Mouse (Mus musculus): ENCODE data around the gene Dusp15. TPM values are rescaled to one million over a fixed set of nuclear protein-coding genes. Genes with fewer than 3 reads are reported as not detected.
A peak's percentile ranks its signal among the peaks of the same experiment; 100 is the strongest.

Dusp15 gene
- polyA plus RNA-seq, 1 experiment from 2014 or later: 13.5 TPM

GRCm38 (mm10) chr2:152928219-152928987 is 23.1 kb downstream of the Dusp15 start:
- H3K9ac ChIP-seq: no peak overlapping the region

GRCm38 (mm10) chr2:152927371-152927770 is 24.1 kb downstream of the Dusp15 start:
- Histone ChIP-seq H3K27ac (replicated peaks) (no peak overlapping the region), H3K4me2 (no peak overlapping the region), H3K36me3 (no peaks in the 10 kb centered on the region), H3K4me1 (replicated peaks) (no peaks in the 10 kb centered on the region), H3K9me3 (no peaks in the 10 kb centered on the region), H3K4me3 (no peak overlapping the region), H3K9ac (no peak overlapping the region), H3K27me3 (no peaks in the 10 kb centered on the region)
- ATAC-seq (ENCODE audit: low FRiP score, low read depth): no peak
- WGBS: 78% methylated on average over 5 of the region's 5 CpGs

More at GRCm38 (mm10) chr2:152928219-152928987, 23.1 kb downstream of the Dusp15 start:
- no peaks in the 10 kb centered on the region for H3K4me1 ChIP-seq (replicated peaks)
- H3K4me3 ChIP-seq: no peak overlapping the region
- H3K4me2 ChIP-seq: no peak overlapping the region
- H3K9me3 ChIP-seq: no peaks in the 10 kb centered on the region
- H3K27me3 ChIP-seq: no peaks in the 10 kb centered on the region
- 56% methylated on average over 14 of the region's 14 CpGs for WGBS
- no peak overlapping the region for H3K27ac ChIP-seq (replicated peaks)
- ATAC-seq (ENCODE audit: low FRiP score, low read depth): no peak
- H3K36me3 ChIP-seq: no peaks in the 10 kb centered on the region

DNA sequence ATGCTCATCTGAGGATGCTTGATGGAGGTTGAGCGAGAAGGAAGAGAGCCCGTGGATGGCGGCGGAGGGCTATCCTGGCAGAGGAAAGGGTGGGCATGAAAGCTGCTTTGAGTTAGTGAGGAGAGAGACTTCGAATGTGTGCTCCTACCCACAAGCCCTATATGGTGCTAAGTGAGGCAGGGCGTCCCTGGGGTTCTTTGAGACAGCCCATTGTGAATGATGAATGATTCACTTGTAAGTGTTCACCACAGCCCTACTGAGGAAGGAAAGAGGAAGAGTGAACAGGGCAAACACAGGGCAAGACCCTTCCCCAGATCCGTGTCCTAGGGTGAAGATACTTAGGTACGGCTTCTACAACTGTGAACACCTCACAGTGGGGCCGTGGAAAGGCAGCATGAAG is 24.6 kb downstream of the Dusp15 start:
- Histone ChIP-seq H3K9me3 (no peaks in the 10 kb centered on the region), H3K4me2 (no peak overlapping the region), H3K36me3 (no peaks in the 10 kb centered on the region), H3K9ac (no peak overlapping the region), H3K27ac (replicated peaks) (no peak overlapping the region), H3K27me3 (no peaks in the 10 kb centered on the region), H3K4me3 (no peak overlapping the region), H3K4me1 (replicated peaks) (no peaks in the 10 kb centered on the region)
- no peak for ATAC-seq (ENCODE audit: low FRiP score, low read depth)
- 73% methylated on average over 9 of the region's 9 CpGs for WGBS

- no peak overlapping the region for H3K27ac ChIP-seq (replicated peaks)
- ATAC-seq (ENCODE audit: low FRiP score, low read depth): no peak
- 78% methylated on average over 11 of the region's 11 CpGs for WGBS
Measured at GRCm38 (mm10) chr2:152925189-152925872, 26.2 kb downstream of the Dusp15 start.

DNA sequence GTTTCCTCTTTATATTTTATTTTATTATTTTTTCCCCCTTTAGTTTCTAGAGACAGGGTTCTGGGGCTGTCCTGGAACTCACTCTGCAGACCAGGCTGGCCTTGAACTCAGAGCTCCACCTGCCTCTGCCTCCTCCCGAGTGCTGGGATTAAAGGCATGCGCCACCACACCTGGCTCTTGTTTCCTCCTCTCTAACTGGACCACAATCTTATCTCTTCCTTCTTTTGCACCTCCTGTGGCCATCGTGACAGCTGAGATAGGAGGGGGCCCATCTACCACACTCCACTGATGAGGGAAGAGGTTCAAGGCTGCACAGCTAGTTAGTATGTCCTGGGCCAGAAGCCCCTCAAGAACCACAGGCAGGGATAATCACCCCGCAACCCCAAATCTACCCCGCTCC is 27.0 kb downstream of the Dusp15 start:
- H3K27ac ChIP-seq (replicated peaks): no peak overlapping the region
- no peaks in the 10 kb centered on the region for H3K4me1 ChIP-seq (replicated peaks)
- no peak overlapping the region for H3K4me2 ChIP-seq
- no peak overlapping the region for H3K4me3 ChIP-seq
- no peaks in the 10 kb centered on the region for H3K9me3 ChIP-seq
- H3K27me3 ChIP-seq: no peaks in the 10 kb centered on the region
- no peak for ATAC-seq (ENCODE audit: low FRiP score, low read depth)
- no peaks in the 10 kb centered on the region for H3K36me3 ChIP-seq
- 89% methylated on average over 5 of the region's 5 CpGs for WGBS
- no peak overlapping the region for H3K9ac ChIP-seq

More at GRCm38 (mm10) chr2:152925189-152925872, 26.2 kb downstream of the Dusp15 start:
- H3K4me1 ChIP-seq (replicated peaks): no peaks in the 10 kb centered on the region
- no peaks in the 10 kb centered on the region for H3K36me3 ChIP-seq
- H3K27me3 ChIP-seq: no peaks in the 10 kb centered on the region
- H3K9ac ChIP-seq: no peak overlapping the region
- H3K4me2 ChIP-seq: no peak overlapping the region
- no peaks in the 10 kb centered on the region for H3K9me3 ChIP-seq
- H3K4me3 ChIP-seq: no peak overlapping the region

DNA sequence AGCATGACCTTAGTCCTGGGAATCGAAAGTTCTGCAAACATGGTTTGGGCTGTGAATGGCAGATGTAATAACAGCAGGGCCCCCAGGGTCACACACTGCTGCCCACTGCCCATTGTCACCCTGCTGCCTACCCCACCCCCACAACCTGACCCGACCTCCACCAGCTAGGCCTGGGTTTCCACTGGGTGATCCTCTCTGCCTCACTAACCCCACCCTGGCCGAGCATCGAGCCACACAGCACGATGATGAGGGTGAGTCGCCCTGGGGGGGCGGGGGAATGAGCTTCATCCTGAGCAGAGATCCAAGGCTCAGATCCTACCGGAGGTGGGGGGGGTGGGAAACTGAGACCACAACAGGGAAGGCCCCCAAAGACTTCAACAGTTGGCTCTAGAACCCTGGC is 27.4 kb downstream of the Dusp15 start:
- H3K27ac ChIP-seq (replicated peaks): no peak overlapping the region
- ATAC-seq (ENCODE audit: low FRiP score, low read depth): no peak
- no peak overlapping the region for H3K4me3 ChIP-seq
- H3K27me3 ChIP-seq: no peaks in the 10 kb centered on the region
- H3K4me1 ChIP-seq (replicated peaks): no peaks in the 10 kb centered on the region
- 48% methylated on average over 8 of the region's 8 CpGs for WGBS
- H3K4me2 ChIP-seq: no peak overlapping the region
- no peaks in the 10 kb centered on the region for H3K36me3 ChIP-seq
- no peak overlapping the region for H3K9ac ChIP-seq
- H3K9me3 ChIP-seq: no peaks in the 10 kb centered on the region

GRCm38 (mm10) chr2:152923621-152924020 is 27.9 kb downstream of the Dusp15 start:
- no peaks in the 10 kb centered on the region for H3K9me3 ChIP-seq
- no peak overlapping the region for H3K4me2 ChIP-seq
- no peak overlapping the region for H3K27ac ChIP-seq (replicated peaks)
- H3K4me3 ChIP-seq: no peak overlapping the region
- no peak for ATAC-seq (ENCODE audit: low FRiP score, low read depth)
- no peaks in the 10 kb centered on the region for H3K27me3 ChIP-seq
- H3K36me3 ChIP-seq: no peaks in the 10 kb centered on the region
- H3K4me1 ChIP-seq (replicated peaks): no peaks in the 10 kb centered on the region
- 67% methylated on average over 3 of the region's 3 CpGs for WGBS
- H3K9ac ChIP-seq: no peak overlapping the region

- Histone ChIP-seq H3K27me3 (no peaks in the 10 kb centered on the region), H3K27ac (replicated peaks) (no peak overlapping the region), H3K9ac (no peak overlapping the region), H3K36me3 (no peaks in the 10 kb centered on the region), H3K4me3 (no peak overlapping the region), H3K4me2 (no peak overlapping the region), H3K4me1 (replicated peaks) (no peaks in the 10 kb centered on the region), H3K9me3 (no peaks in the 10 kb centered on the region)
- ATAC-seq (ENCODE audit: low FRiP score, low read depth): no peak
- WGBS: 36% methylated on average over 7 of the region's 7 CpGs
Measured at GRCm38 (mm10) chr2:152922376-152922775, 29.1 kb downstream of the Dusp15 start.

GRCm38 (mm10) chr2:152917671-152918070 is 33.8 kb downstream of the Dusp15 start:
- Histone ChIP-seq H3K9ac (no peak overlapping the region), H3K27ac (replicated peaks) (no peak overlapping the region), H3K4me3 (no peak overlapping the region), H3K27me3 (peaks cover 12% of the 10 kb centered on the region), H3K4me1 (replicated peaks) (peaks cover 9% of the 10 kb centered on the region; the same call in 1 of the 2 replicates), H3K4me2 (no peak overlapping the region), H3K36me3 (no peaks in the 10 kb centered on the region), H3K9me3 (no peaks in the 10 kb centered on the region)
- ATAC-seq (ENCODE audit: low FRiP score, low read depth): no peak
- WGBS: 63% methylated on average over 9 of the region's 9 CpGs

- no peak for ATAC-seq (ENCODE audit: low FRiP score, low read depth)
- Histone ChIP-seq H3K9me3 (no peaks in the 10 kb centered on the region), H3K36me3 (no peaks in the 10 kb centered on the region), H3K27me3 (peaks cover 26% of the 10 kb centered on the region), H3K4me1 (replicated peaks) (peaks cover 9% of the 10 kb centered on the region; the same call in 1 of the 2 replicates), H3K4me2 (no peak overlapping the region), H3K9ac (no peak overlapping the region), H3K4me3 (no peak overlapping the region), H3K27ac (replicated peaks) (no peak overlapping the region)
- 52% methylated on average over 5 of the region's 5 CpGs for WGBS
Measured at GRCm38 (mm10) chr2:152916111-152916510, 35.4 kb downstream of the Dusp15 start.

DNA sequence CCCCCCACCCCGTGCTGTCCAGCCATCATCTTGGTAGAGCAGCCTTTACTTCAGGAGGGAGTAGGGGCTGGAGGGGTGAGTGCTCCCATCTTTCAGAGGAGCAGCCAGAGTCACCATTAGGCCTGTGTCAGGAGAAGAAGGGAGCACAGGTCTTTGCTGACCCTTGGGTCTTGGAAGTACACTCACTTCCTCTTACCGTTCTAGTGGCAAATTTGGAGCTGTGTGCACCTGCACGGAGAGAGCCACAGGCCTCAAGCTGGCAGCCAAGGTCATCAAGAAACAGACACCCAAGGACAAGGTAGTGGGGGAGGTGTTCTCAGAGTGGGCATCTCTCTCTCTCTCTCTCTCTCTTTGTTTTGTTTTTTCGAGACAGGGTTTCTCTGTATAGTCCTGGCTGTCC is 36.0 kb downstream of the Dusp15 start:
- ATAC-seq (ENCODE audit: low FRiP score, low read depth): 0 out of 2 replicates have a peak, but pooled peaks have one; percentile 5
- Histone ChIP-seq H3K27ac (replicated peaks) (no peak overlapping the region), H3K36me3 (no peaks in the 10 kb centered on the region), H3K4me3 (no peak overlapping the region), H3K4me2 (no peak overlapping the region), H3K4me1 (replicated peaks) (peaks cover 9% of the 10 kb centered on the region; the same call in 1 of the 2 replicates), H3K27me3 (peaks cover 30% of the 10 kb centered on the region), H3K9ac (no peak overlapping the region), H3K9me3 (no peaks in the 10 kb centered on the region)
- WGBS: 76% methylated on average over 4 of the region's 4 CpGs

DNA sequence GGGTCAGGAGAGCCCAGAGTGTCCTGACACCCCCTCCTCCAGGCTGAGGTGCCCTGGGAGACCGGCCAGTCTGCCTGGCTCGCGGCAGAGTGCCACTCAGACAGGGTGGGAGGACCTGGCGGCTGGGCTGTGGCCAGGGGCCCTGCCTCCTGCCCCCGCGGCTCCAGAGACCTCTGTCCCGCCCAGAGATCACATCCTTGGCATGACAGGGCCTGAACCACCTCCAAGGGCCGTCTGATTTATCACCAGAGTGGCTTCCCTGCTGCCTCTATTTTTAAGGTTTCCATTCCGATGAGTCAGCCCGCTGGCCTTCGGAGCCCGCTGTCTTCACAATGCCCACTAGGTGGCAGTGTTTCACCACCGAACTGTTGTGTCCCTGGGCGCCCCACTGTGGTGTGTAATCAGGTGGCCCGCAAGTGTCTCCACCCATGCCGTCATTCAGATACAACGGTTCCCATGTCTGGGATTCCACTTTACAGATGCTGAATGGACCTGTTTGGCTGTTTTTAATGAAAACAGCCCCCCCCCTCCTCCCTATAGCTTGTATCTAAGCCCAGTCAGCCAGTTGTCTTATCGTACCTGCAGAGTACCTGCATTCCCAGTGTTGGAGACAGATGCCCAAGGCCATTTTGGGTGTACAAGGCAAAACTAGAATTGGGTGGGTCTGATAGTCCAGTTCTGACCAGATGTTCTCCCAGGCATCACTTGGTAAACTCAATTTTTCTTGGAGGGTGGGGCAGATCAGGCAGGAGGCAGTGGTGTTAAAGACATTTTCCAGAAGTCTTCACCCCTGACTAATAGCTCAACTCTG is 37.0 kb downstream of the Dusp15 start:
- H3K4me2 ChIP-seq: peak overlapping the region; percentile 59
- H3K4me1 ChIP-seq (replicated peaks): peaks cover 9% of the 10 kb centered on the region; the same call in 1 of the 2 replicates
- H3K9ac ChIP-seq: peak overlapping the region; percentile 45
- H3K9me3 ChIP-seq: no peaks in the 10 kb centered on the region
- WGBS: 6% methylated on average over 18 of the region's 18 CpGs
- H3K36me3 ChIP-seq: no peaks in the 10 kb centered on the region
- H3K4me3 ChIP-seq: peak overlapping the region; percentile 30
- ATAC-seq (ENCODE audit: low FRiP score, low read depth): peak; percentile 71
- no peak overlapping the region for H3K27ac ChIP-seq (replicated peaks)
- peaks cover 30% of the 10 kb centered on the region for H3K27me3 ChIP-seq
